Mouse (Mus musculus) activated CD4-positive, CD25-positive, alpha-beta regulatory T cell, adult 4 months (primary cell): ENCODE data around the gene Rab3ip. TPM values are rescaled to one million over a fixed set of nuclear protein-coding genes. Genes with fewer than 3 reads are reported as not detected.

ENCODE experiments used
- ATAC-seq: one replicate; pipeline ENCODE4 v1.8.0; 2017
- polyA plus RNA-seq, 2 experiments: library from polyadenylated mRNA; unstranded; fragments of 100-300 nt; shearing (Covaris generic); gene quantifications; one replicate each; pipeline ENCODE4 v1.2.1; 2017

Gene Rab3ip
- polyA plus RNA-seq, 2 experiments from 2014 or later: 12.1 to 15.4 TPM

DNA sequence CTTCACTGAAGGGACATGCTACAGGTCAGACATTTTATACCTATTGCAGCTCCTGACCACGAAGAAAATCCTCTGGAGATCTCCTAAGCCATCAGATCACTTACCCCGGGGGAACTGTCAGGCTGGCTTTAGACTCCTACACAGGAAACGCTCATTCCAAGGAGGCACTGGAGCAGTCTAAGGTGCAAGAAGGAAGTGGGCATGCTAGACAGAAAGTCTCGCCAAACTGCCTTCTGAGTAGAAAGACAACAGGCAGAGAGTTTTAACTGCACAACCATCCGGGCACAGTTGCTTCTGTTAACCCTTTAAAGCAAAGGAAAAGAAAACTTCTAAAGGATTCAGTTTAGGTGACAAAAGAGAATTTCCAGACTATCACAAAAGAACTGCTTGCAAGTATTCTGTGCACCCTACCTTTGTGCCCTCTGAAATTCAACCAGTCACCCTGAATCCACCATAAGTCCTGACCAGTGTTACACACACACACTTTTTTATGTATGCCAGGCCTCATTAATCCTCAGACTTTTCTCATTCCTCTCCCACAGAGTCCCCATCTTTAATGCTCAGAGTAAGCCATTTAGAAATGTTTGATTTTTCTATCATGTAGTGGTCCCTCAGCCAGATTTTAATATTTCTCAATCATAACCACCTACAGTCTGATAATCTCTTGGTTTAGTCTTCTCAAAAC lies 7.4 kb upstream of the Rab3ip start:
- no peak for ATAC-seq

DNA sequence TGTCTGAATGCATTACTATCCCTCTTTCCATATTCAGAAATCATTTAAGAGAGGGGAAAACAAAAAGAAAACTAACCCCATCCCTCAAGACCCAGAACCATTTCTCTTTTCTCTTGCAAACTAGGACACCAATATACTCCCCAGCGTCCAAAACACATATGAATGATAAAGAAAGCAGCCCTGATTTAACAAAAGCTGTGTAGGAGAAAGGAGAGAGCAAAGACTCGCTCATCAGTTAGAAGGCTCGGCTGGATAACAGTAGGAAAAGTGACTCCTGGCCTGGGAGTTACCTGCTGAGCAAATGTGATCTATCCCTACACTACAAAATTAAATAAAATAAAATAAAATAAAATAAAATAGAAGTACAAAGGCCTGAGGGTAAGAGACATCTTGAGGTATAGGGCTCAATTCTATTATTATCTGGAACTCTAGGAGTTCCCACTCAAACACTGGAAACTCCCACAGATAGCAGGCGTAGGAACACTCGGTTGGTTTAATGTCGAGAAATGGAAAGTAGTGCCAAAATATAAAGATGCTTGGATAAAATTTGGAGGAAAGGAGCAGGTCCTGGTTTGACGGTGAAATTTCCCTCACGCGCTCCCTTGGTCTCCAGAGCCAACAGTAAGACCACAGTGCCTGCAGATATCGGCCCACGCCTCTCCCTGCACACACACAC lies 6.1 kb upstream of the Rab3ip start:
- no peak for ATAC-seq

GRCm38 (mm10) chr10:116955191-116955590 lies 4.6 kb upstream of the Rab3ip start:
- ATAC-seq: no peak

- ATAC-seq: no peak
Measured at GRCm38 (mm10) chr10:116950886-116951285, 317 bp upstream of the Rab3ip start.

DNA sequence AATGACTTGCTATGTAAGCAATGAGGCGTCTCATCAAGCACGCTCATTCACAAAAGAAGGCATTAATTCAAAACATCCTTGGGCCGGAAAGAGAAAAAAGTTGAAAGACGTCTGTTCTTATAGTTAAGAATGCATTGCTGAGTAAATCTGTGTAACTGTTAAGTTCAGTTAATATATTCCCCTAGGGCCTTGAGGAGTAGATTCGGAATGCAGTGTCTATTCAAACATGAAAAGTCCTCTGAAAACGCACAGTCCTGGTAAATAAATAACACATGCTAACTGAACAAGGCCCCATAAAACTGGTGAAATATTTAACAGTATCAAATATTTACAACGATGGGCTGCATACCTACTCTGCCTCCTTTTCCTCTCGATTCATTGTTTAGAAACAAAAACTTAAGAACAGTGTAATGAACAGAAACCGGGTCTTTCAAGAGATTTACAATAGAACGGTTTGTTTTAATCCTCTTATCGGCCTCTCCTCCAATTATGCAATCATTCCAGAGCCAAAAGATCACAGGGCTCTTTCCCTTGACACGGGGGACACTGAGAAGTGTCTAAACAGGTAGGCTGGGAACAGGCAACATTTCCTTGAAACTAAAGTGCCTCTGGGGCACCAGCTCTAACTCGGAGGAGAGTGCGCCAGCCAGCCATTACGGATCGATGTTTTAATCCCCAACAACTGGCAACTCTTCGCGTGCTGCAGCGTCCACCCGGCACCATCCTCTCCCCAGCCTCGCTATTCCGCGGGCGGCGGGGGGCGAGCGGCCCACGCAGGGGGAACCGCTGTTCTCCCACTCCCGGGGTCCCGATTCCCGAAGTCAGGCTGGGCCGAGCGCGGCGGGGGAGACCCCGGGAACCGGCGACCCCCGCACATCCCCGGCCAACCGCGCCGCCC lies 1.2 kb downstream of the Rab3ip start:
- ATAC-seq: peak; percentile 12

- no peak for ATAC-seq
Measured at GRCm38 (mm10) chr10:116948414-116948813, 2.2 kb downstream of the Rab3ip start.

DNA sequence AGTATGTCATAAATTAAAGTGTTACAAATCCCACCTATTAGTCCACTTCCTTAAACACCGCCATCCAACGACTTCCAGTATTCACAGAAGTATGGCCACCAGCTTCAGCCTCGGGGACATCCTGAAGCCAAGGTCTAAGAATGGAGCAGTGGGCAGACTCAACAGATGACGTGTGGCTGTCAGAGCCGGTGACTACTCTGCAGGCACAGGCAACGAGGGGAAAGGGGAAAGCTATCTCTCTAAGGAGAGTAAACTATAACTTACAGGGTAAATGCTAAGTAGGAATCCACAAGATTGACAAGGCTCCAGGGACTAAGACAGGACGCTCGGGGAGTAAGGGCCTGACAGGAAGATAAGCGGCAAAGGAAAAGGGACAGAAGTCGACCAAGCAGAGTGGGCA lies 5.6 kb downstream of the Rab3ip start:
- ATAC-seq: no peak

DNA sequence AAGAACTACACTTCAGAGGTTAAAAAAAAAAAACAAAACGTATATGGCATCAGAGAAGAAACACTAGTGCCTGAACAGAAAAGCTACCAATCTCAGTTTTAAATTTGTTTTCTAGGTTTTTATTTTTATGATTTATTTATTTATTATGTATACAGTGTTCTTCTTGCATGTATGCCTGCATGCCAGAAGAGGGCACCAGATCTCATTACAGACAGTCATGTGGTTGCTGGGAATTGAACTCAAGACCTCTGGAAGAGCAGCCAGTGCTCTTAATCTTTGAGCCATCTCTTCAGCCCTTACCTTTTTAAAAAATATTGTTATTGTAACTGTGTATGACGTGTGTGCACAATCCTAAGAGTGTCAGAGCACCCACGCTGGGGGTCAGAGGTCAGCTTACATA lies 6.4 kb downstream of the Rab3ip start:
- ATAC-seq: peak; percentile 44

DNA sequence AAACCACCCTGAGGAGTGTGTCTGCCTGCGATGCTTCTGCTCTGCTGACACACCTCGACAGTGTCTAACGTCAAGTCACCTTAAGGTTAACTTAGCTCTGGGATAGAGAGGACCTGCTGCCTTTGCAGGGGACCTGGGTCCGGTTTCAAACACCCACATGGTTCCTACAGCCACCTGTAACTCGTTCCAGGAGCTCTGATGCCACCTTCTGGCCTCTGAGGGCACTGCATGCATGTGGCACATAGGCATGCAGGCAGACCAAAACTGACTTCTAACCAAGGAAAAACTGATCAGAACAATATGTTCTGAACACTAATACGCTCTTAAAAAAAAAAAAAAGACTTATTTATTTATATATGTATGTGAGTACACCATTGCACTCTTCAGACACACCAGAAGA lies 7.5 kb downstream of the Rab3ip start:
- ATAC-seq: peak; percentile 16

DNA sequence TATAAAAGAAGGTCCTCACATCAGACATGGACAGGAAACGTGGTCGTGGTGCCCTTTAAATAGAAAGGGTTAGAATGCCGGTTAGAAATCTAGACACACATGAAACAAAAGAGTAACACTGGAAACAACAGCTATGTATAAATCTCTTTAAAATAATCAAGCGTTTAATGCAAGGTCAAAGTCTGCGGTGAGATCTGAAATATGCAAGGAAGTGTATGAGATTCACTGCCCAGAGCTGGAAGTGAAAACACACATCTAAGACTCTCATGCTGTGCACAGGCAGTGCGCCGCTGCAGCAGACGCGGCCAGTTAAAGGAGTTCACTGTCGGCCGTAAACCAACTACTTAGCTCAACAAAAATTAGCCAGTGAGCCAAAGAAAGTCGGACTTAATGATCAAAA lies 15.5 kb downstream of the Rab3ip start:
- ATAC-seq: no peak

GRCm38 (mm10) chr10:116933794-116934193 lies 16.8 kb downstream of the Rab3ip start:
- ATAC-seq: no peak

DNA sequence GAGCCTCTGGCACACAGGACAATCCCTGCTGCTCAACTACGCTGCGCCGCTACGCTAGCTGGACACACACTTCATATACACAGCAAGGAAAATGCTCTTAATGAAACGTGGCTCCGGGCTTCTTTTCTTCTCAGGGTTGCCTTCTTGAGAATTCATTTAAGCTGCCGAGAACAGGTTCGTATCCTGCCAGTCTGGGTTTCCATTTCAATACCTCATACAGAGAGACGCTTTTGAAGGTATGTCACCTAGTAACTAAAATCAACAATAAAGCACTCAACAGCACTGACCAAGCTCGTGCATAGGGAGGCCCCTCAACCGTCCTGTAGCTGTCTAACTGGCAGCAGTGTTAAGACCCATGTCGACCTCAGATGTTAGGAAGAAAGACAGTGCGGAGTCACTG lies 18.2 kb downstream of the Rab3ip start:
- ATAC-seq: no peak

- ATAC-seq: peak; percentile 43
Measured at GRCm38 (mm10) chr10:116931497-116932179, 18.9 kb downstream of the Rab3ip start.

- peak; percentile 5 for ATAC-seq
Measured at GRCm38 (mm10) chr10:116930936-116931335, 19.6 kb downstream of the Rab3ip start.

DNA sequence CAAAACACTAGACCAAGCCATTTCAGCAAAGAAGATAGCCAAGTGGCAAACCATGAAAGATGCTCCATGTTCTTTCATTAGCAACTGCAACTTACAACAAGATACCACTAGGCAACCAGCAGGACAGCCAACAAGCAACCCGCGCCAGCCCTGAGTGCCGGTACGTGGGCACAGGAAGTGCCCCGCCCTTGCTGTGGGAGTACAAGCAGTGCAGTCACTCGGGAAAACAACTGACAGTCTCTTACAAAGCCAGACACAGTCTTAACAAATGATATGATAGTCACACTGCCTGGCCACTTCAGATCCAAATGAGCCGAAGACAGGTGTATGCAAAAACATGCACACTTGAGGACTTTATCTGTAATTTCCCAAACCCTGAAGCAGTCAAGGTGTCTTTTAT lies 20.1 kb downstream of the Rab3ip start:
- peak; percentile 71 for ATAC-seq

DNA sequence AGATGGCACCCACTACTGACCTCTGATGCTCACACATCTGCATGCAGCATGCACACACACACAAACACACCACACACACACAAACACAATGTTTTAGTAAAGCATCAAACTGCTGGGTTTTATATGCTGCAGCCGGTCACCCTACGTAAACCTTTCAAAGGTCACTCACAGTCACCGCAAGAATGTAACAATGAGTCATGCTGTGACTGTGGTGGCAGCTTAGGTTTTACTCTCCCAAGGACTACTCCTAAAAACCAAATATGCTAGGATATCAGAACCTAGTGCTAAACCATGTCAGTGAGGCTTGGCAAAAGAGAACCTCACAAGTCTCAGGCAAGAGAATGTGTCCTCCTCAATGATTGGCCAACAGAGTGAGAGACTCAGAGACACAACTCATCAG lies 21.7 kb downstream of the Rab3ip start:
- no peak for ATAC-seq

DNA sequence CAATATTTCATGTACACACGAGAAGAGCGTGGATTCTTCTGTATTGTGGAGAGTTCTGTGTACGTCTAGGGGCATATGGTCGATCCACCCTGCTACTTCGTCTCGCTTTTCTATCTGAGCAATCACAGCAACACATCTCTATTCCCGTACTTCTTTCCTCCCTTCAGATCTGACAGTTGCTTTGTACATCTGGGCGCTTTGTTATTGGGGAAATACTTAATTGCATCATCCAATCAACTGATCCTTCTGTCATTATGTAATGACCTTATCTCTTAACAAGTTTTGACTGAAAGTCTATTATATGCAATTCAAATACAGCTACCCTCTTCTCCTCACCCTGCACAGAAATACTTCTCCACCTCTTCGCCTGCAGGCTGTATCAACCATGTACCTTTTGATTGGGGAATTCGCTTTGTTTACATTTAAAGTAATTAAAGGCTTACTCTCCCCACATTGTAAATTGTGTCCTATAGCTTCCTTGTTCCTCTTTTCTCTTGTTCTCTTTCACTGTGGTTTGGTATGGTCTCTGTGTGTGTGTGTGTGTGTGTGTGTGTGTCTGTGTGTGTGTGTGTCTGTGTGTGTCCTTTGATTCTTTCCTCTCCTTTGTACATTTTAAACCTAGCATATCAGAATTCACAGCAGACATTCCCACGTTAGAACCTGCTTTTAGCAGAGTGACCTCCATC lies 24.0 kb downstream of the Rab3ip start:
- ATAC-seq: no peak

- no peak for ATAC-seq
Measured at GRCm38 (mm10) chr10:116923651-116924495, 26.7 kb downstream of the Rab3ip start.

DNA sequence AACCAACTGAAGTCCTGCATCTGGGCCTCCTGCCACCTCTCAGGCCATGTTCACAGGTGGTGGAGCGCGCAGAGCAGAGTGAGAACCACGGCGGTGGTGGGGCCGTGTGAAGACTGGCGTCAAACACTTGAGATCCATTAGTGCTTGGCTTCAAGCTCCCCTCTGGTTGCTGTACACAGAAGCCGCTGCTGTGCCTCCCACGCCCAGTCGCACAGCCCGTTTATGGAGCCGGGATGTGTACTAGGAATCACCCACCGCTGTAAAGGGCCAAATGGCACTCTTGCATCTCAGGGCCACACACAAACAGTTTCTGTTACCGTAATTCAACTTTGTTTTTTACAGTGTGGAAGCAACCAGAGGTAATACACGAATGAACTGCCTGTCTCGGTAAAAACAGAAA lies 28.4 kb downstream of the Rab3ip start:
- peak; percentile 24 for ATAC-seq

DNA sequence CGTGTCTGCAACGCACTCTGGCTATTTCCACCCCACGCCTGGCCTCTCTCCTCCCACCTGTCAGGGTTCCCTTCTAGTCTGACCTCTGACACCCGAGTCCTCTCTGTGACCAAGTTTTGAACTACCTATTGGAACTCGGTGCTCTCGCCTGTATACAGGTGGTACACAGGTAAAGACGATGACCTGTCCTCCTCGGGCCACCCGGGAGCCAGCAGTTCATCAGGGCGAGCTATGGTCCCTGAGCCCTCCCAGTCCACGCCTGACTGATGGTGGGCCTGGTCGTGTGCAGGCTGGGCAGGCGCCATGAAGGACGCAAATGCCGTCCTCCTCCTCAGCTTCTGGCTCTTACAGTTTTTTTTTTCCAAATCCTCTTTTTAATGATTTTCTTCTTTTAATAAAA lies 29.2 kb downstream of the Rab3ip start:
- no peak for ATAC-seq

GRCm38 (mm10) chr10:116920641-116921040 lies 29.9 kb downstream of the Rab3ip start:
- no peak for ATAC-seq
